14 mouse cellular contexts compared by ENCODE assay signal in genomic region chr3:80509185-80509584, GRCm38 (mm10).
"Had no signal": no experiment of that assay in that cellular context is flagged by ENCODE, and none has a peak within 500 bp of the region (broad histone marks: within the 10 kb centered on the region; RNA-seq: fewer than 3 reads in every experiment).

No protein-coding gene starts in this region.

- H3K4me1 ChIP-seq: midbrain, embryonic 10.5 days; midbrain, embryonic 12.5 days; neural tube, embryonic 12.5 days had no signal

- H3K9ac ChIP-seq: lung, embryonic 14.5 days; midbrain, embryonic 12.5 days; neural tube, embryonic 12.5 days had no signal

- ATAC-seq: midbrain, embryonic 16.5 days had no signal

- H3K27me3 ChIP-seq: midbrain, embryonic 12.5 days; neural tube, embryonic 12.5 days had no signal

- H3K4me3 ChIP-seq: midbrain, embryonic 10.5 days; midbrain, embryonic 12.5 days; neural tube, embryonic 12.5 days had no signal

- DNase-seq: lung, adult 18-20 months; lung, embryonic 14.5 days; lung, postnatal 10 days; lung, postnatal 4 days; midbrain, embryonic 14.5 days; right cerebral cortex, postnatal 14 days; spleen, adult 18-20 months; thymus, adult 18-20 months; thymus, postnatal 14 days; thymus, postnatal 36 days had no signal

- H3K36me3 ChIP-seq: midbrain, embryonic 10.5 days; midbrain, embryonic 12.5 days; neural tube, embryonic 12.5 days had no signal

- H3K4me2 ChIP-seq: lung, embryonic 14.5 days; midbrain, embryonic 12.5 days; neural tube, embryonic 12.5 days had no signal

- H3K9me3 ChIP-seq: midbrain, embryonic 10.5 days; midbrain, embryonic 12.5 days; neural tube, embryonic 12.5 days had no signal

- H3K27ac ChIP-seq: midbrain, embryonic 10.5 days; midbrain, embryonic 12.5 days; neural tube, embryonic 12.5 days had no signal
